Mouse (Mus musculus) forebrain, embryonic 11.5 days (tissue): ENCODE results near the gene Vtcn1. TPM values are rescaled to one million over a fixed set of nuclear protein-coding genes. Genes with fewer than 3 reads are reported as not detected.

Source experiments
- ATAC-seq: fragments of 200-750 bp; cut with Nextera tagmentation; replicated peaks from 2 replicates; pipeline ENCODE4 v1.8.0; 2017; ENCODE audit warnings: moderate TSS enrichment; ENCODE audit not compliant: low FRiP score
- DNase-seq: peaks from one replicate; pipeline ENCODE4 v3.0.0-alpha.2; 2017; ENCODE audit warnings: low spot score
- H3K27ac ChIP-seq: fragments of 300-500 bp; sonication (generic); 2 replicates; pipeline ENCODE4 v1.5.1; 2014; ENCODE audit warnings: low read depth, low read length
- H3K27me3 ChIP-seq: fragments of 300-500 bp; sonication (generic); 2 replicates; pipeline ENCODE4 v1.6.1; 2014; ENCODE audit warnings: mild to moderate bottlenecking, low read length, mixed read lengths; ENCODE audit not compliant: control insufficient read depth, insufficient read depth
- H3K36me3 ChIP-seq: fragments of 300-500 bp; sonication (generic); 2 replicates; pipeline ENCODE4 v1.6.1; 2014; ENCODE audit warnings: mild to moderate bottlenecking, low read length, moderate library complexity, mixed read lengths; ENCODE audit not compliant: control insufficient read depth, insufficient read depth
- H3K4me1 ChIP-seq: fragments of 300-500 bp; sonication (generic); replicated peaks from 2 replicates; pipeline ENCODE4 v1.6.1; 2014; ENCODE audit warnings: low read length, mixed read lengths; ENCODE audit not compliant: control insufficient read depth, insufficient read depth
- H3K4me2 ChIP-seq: fragments of 300-500 bp; sonication (generic); 2 replicates; pipeline ENCODE4 v1.6.1; 2014; ENCODE audit warnings: low read depth, mild to moderate bottlenecking, low read length, moderate library complexity, mixed read lengths; ENCODE audit not compliant: severe bottlenecking
- H3K4me3 ChIP-seq: fragments of 300-500 bp; sonication (generic); 2 replicates; pipeline ENCODE4 v1.5.1; 2014; ENCODE audit warnings: low read depth, low read length
- H3K9ac ChIP-seq: fragments of 300-500 bp; sonication (generic); 2 replicates; pipeline ENCODE4 v1.6.1; 2014; ENCODE audit warnings: low read length
- H3K9me3 ChIP-seq: fragments of 300-500 bp; sonication (generic); 2 replicates; pipeline ENCODE4 v1.6.1; 2016; ENCODE audit warnings: low read length, mixed read lengths; ENCODE audit not compliant: control insufficient read depth
- WGBS: fragments of 180-500 bp; shearing (Covaris S2); extraction: QIAGEN DNeasy Blood & Tissue Kit; methylation state at CpG from one replicate; pipeline ENCODE4 v1.1.7; 2014; 5-methylcytosine and 5-hydroxymethylcytosine counted together
- polyA plus RNA-seq: library from polyadenylated mRNA; unstranded; fragments of >200 nt; fragmentation: Nextera tagmentation; extraction: Ambion mirVana; gene quantifications from 2 replicates; pipeline ENCODE4 v1.2.1, GENCODE M21; 2014

Vtcn1 gene
- polyA plus RNA-seq, 1 experiment from 2014 or later: 0.09 TPM

DNA sequence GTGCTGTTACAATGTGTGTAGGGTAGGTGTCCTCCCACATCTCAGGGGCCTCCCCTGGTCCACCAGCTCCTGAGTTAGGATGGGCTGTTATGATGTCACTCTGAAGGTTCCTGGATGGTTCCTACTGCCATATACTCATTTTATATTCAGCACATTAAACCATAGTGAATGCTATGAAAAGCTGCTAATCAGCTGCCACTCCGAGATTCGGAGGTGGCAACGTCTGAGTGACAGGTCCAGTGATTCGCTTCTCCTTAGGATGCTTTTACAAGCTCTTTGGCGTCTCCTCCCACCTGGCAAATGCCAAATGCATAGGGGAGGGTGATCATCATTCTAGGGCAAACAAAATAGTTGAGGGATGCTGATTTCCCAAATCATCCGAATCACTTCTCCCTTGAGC is 70.2 kb downstream of the Vtcn1 start:
- H3K4me2 ChIP-seq: no peak overlapping the region
- H3K4me1 ChIP-seq: no peaks in the 10 kb centered on the region
- H3K4me3 ChIP-seq: no peak overlapping the region
- ATAC-seq (no peak), DNase-seq (no peak)
- WGBS: 82% methylated on average over 6 of the region's 6 CpGs
- no peaks in the 10 kb centered on the region for H3K36me3 ChIP-seq
- no peak overlapping the region for H3K9ac ChIP-seq
- H3K27me3 ChIP-seq: no peaks in the 10 kb centered on the region
- H3K27ac ChIP-seq: no peak overlapping the region
- no peaks in the 10 kb centered on the region for H3K9me3 ChIP-seq

DNA sequence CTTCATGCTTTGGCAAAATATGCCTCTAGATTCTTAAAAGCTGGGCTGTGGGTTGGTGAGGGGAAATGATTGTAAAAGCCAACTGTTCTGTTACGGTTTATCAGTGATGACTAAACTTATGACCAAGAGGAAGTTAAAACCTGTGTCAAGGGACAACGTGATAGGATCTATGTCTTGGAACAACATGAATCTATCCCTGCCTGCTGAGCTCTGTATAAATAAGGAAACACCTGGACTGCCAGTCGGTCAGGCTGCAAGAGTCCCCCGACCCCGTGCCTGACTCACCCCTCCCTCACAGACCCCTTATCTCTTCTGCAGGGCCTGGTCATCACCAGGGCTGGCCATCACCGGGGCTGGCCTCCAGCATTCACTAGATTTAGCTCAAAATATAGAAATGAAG is 80.9 kb downstream of the Vtcn1 start:
- ATAC-seq: no peak
- 83% methylated on average over 6 of the region's 6 CpGs for WGBS
- Histone ChIP-seq H3K9me3 (no peaks in the 10 kb centered on the region), H3K9ac (no peak overlapping the region), H3K4me2 (no peak overlapping the region), H3K36me3 (no peaks in the 10 kb centered on the region), H3K27me3 (no peaks in the 10 kb centered on the region), H3K4me1 (no peaks in the 10 kb centered on the region), H3K27ac (no peak overlapping the region), H3K4me3 (no peak overlapping the region)
- DNase-seq: no peak

DNA sequence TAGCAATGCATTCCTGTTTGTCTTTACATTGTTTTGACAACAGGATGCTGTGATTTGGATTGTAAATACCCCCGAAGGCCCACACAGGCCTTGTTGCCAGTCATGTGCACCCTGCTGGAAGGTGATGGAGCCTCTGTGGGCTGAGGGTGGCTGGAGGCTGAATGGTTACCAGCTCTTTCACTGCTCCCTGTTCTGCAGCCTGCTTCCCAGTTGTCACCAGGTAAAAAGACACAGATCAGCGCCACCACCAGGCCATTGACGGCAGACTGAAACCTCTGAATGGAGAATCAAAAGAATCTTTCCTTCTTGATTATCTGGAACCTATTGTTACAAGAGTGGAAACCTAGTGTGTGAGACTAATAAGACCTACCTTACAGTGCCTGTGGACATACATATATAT is 81.7 kb downstream of the Vtcn1 start:
- no peaks in the 10 kb centered on the region for H3K27me3 ChIP-seq
- H3K4me3 ChIP-seq: no peak overlapping the region
- no peaks in the 10 kb centered on the region for H3K9me3 ChIP-seq
- DNase-seq (no peak), ATAC-seq (no peak)
- H3K9ac ChIP-seq: no peak overlapping the region
- no peaks in the 10 kb centered on the region for H3K4me1 ChIP-seq
- 34% methylated on average over 3 of the region's 3 CpGs for WGBS
- no peak overlapping the region for H3K4me2 ChIP-seq
- H3K27ac ChIP-seq: no peak overlapping the region
- H3K36me3 ChIP-seq: no peaks in the 10 kb centered on the region

DNA sequence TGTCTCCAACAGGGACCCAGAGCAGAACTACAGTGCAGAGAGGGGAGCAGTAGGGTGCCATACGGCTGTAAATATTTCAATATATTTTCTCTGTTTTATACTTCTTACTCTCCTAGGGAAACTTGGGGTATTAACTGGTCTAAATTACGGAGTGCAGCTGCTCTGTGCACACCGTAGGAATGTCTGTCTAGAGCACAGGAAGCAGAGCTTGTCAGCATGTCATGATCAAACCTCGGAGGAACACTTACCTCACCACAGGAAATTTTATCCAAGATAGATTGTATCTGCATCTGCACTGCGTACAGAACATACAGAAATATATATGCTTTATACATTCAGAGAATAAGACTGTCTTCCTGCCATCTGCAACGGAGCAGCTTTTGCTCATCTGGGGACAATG is 83.3 kb downstream of the Vtcn1 start:
- Histone ChIP-seq H3K36me3 (no peaks in the 10 kb centered on the region), H3K9me3 (no peaks in the 10 kb centered on the region), H3K4me2 (no peak overlapping the region), H3K9ac (no peak overlapping the region), H3K27ac (no peak overlapping the region), H3K27me3 (no peaks in the 10 kb centered on the region), H3K4me1 (no peaks in the 10 kb centered on the region), H3K4me3 (no peak overlapping the region)
- WGBS: 77% methylated on average over 6 of the region's 6 CpGs
- DNase-seq (no peak), ATAC-seq (no peak)

DNA sequence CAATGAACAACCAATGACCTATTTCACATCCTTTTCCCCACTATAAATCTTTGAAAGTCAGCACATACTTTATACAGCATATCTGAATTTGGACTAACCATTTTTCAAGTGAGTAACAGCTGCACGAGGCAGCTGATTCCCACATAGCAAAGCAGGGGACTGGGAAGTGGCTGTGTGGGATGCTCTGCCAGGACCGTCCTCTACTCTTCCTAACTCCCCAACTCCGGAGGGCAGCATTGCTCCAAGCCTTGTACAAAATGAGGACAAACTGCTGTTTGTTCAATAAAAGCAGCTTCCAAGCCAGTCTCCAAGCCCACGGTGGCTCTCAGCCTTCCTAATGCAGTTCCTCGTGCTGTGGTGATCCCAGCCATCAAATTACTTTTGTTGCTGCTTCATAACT is 85.4 kb downstream of the Vtcn1 start:
- Histone ChIP-seq H3K27ac (no peak overlapping the region), H3K9me3 (no peaks in the 10 kb centered on the region), H3K4me1 (no peaks in the 10 kb centered on the region), H3K27me3 (no peaks in the 10 kb centered on the region), H3K9ac (no peak overlapping the region), H3K36me3 (no peaks in the 10 kb centered on the region), H3K4me3 (no peak overlapping the region), H3K4me2 (no peak overlapping the region)
- ATAC-seq: no peak
- 70% methylated on average over 5 of the region's 5 CpGs for WGBS
- DNase-seq: no peak

DNA sequence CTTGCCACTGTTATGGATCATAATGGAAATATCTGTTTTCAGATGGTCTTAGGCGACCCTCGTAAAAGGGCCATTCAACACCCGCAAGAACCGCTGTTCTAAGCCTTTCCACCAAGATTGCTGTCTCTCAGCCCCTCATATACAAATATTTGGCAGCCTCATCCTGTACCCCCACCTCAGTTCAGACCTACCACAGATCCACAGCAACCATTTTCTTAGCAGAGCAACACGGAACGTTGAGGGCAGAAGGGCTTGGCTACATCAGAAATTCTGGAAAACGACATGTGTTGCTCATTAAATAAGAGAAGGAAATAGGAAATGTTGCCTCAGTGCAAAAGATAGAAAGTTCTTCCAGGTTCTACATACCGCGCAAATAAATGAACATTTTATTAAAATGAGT is 85.8 kb downstream of the Vtcn1 start:
- H3K36me3 ChIP-seq: no peaks in the 10 kb centered on the region
- ATAC-seq (no peak), DNase-seq (no peak)

DNA sequence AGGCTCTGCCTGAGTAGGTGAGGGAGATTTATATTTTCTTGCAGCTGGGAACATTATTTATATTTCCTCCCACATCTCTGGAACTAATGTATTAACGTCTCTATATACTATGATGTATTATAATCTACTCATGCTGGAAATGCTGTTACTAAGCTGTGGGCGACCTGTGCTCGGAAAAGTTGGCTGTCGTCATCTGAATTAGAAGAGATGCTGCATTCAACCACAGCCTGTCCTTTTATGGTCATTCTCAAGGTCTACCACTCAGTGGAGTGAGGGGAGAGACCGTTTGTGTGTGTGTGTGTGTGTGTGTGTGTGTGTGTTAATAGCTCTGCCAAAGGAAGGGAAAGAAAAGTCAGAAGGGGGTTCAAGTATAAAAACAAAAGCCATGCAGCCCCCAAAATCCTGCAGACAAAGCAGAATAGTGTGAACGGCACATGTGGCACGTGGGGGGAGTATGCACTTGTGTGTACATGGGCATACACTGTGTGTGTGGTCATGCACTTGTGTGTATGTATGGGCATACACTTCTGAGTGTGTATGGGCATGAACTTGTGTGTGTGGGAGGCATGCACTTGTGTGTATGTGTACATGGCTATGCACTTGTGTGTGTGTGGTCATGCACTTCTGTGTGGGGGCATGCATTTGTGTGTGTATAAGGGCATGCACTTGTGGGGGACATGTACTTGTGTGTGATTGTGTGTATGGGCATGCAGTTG is 86.4 kb downstream of the Vtcn1 start:
- Histone ChIP-seq H3K9ac (no peak overlapping the region), H3K36me3 (no peaks in the 10 kb centered on the region), H3K9me3 (no peaks in the 10 kb centered on the region), H3K27ac (no peak overlapping the region), H3K27me3 (no peaks in the 10 kb centered on the region), H3K4me1 (no peaks in the 10 kb centered on the region), H3K4me3 (no peak overlapping the region), H3K4me2 (no peak overlapping the region)
- DNase-seq (no peak), ATAC-seq (no peak)
- WGBS: 84% methylated on average over 7 of the region's 7 CpGs

More for the DNA sequence above, 85.8 kb downstream of the Vtcn1 start:
- H3K9me3 ChIP-seq: no peaks in the 10 kb centered on the region
- no peak overlapping the region for H3K9ac ChIP-seq
- no peak overlapping the region for H3K27ac ChIP-seq
- WGBS: 85% methylated on average over 9 of the region's 9 CpGs
- H3K27me3 ChIP-seq: no peaks in the 10 kb centered on the region
- no peaks in the 10 kb centered on the region for H3K4me1 ChIP-seq
- no peak overlapping the region for H3K4me3 ChIP-seq
- H3K4me2 ChIP-seq: no peak overlapping the region

DNA sequence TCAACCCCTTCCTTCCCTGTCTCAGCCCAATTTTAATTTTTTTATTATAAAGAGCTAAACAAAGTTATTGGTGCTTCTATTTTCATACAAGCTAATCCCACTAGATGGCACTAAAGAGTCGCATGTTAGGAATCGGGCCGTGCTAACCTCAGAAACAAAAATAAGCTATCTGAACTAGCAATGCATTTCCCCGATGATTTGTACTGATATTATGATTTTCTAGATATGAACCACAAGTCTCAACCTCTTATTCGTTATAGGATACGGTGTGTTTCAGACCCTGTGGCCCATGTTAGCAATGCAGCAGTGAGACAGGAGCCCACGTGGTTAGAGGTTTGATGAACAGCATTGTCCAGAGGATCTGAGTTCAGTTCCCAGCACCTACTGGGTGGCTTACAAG is 91.6 kb downstream of the Vtcn1 start:
- H3K9ac ChIP-seq: no peak overlapping the region
- H3K27me3 ChIP-seq: no peaks in the 10 kb centered on the region
- no peak overlapping the region for H3K4me3 ChIP-seq
- 0 out of 2 replicates have a peak, but pooled peaks cover 2% of the 10 kb centered on the region for H3K4me1 ChIP-seq
- H3K4me2 ChIP-seq: no peak overlapping the region
- no peak overlapping the region for H3K27ac ChIP-seq
- no peak for ATAC-seq
- DNase-seq: no peak
- 26% methylated on average over 7 of the region's 7 CpGs for WGBS
- H3K9me3 ChIP-seq: no peaks in the 10 kb centered on the region
- no peaks in the 10 kb centered on the region for H3K36me3 ChIP-seq

DNA sequence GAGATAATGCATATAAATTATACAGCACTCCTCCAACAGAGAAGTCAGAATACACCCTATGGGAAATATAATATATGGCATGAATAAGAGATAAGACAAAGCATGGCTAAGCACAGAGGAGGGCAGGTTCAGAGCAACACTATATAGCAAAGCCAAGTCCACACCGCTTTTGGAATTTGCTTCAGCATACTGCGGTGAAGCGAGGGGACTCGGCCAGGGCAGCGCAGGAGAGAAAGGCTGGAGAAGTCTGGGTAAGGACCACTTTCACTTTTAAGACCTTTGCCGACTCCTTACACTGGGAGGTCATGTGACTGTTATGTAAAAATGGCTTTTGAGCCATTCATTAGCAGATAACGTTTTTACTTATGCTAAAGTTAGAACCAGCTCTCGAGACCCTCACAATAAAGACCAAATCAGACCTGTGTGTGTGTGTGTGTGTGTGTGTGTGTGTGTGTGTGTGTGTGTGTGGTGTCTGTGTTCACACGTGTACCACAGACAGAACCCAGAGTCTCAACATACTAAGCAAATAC is 95.4 kb downstream of the Vtcn1 start:
- H3K9ac ChIP-seq: no peak overlapping the region
- no peak overlapping the region for H3K4me2 ChIP-seq
- H3K27ac ChIP-seq: no peak overlapping the region
- ATAC-seq: no peak
- no peaks in the 10 kb centered on the region for H3K9me3 ChIP-seq
- DNase-seq: no peak
- H3K4me3 ChIP-seq: no peak overlapping the region
- peaks cover 4% of the 10 kb centered on the region for H3K4me1 ChIP-seq
- H3K27me3 ChIP-seq: no peaks in the 10 kb centered on the region
- H3K36me3 ChIP-seq: no peaks in the 10 kb centered on the region
- WGBS: 81% methylated on average over 9 of the region's 9 CpGs
